Comparison of ENCODE assay signal across 9 mouse cellular contexts in the genomic region with DNA sequence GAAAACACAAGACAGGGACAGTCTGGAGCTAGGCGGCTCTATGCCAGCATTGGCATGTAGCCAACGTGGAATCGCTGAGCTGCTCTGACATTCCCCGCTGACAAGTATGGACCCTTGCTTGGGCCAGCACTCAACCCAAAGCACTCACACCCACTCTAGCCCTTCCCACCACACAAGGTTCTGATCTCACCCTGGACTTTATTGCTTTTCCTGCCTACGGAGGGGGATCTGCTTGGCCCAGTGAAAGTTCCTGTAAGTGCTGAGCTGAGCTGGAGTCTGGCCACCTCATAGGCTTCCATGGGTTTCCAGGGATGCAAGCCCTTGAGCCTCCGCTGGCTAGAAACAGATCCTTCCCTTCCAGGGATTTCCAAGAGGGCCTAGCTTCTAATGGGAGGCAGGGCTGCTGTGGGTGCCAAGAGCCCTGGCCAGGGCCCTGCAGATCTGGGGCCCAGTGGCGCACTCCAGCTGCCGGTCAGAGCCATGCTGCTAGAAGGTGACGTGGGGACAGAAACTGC. TPM values are rescaled to one million over a fixed set of nuclear protein-coding genes. Genes with fewer than 3 reads are reported as not detected.
DNase-seq lines count a peak whose midpoint lies in the region; ATAC-seq and TF ChIP-seq lines count a peak whose summit lies in the region.
"Had no signal": no experiment of that assay in that cellular context is flagged by ENCODE, and none has a peak within 500 bp of the region (broad histone marks: within the 10 kb centered on the region; RNA-seq: fewer than 3 reads in every experiment).

No protein-coding gene starts in this region.

- no peak for ATAC-seq in liver, postnatal 0 days
- ATAC-seq in heart, postnatal 0 days (ENCODE audit: insufficient read depth, low read depth), result peak; percentile 76
- peak; percentile 84 for ATAC-seq in limb, embryonic 15.5 days (ENCODE audit: insufficient number of reproducible peaks, low FRiP score, low TSS enrichment, low read depth)

- no peak for TF ChIP-seq CTCF in liver, adult 2 months (IDR thresholded peaks at IDR 0.05; ENCODE audit: low read depth, low read length)
- TF ChIP-seq CTCF in liver, postnatal 0 days (IDR thresholded peaks at IDR 0.05; ENCODE audit: low read depth), result no peak
- TF ChIP-seq CTCF in heart, postnatal 0 days (IDR thresholded peaks at IDR 0.05; ENCODE audit: low read depth), result peak; percentile 1; the same call in 1 of the 2 replicates

- H3K79me2 ChIP-seq in liver, adult 2 months (ENCODE audit: control insufficient read depth, insufficient read depth, low read length), result no peaks in the 10 kb centered on the region

- H3K27ac ChIP-seq in liver, adult 2 months (replicated peaks; ENCODE audit: insufficient read depth, low read depth, low read length), result no peak overlapping the region
- no peak overlapping the region for H3K27ac ChIP-seq in liver, postnatal 0 days (ENCODE audit: low read depth)
- H3K27ac ChIP-seq in heart, postnatal 0 days (ENCODE audit: low read depth), result peak overlapping the region; percentile 63
- H3K27ac ChIP-seq in limb, embryonic 15.5 days, result peak overlapping the region; percentile 85

- no peaks in the 10 kb centered on the region for H3K27me3 ChIP-seq in liver, adult 2 months (ENCODE audit: control insufficient read depth, insufficient read depth, low read length)
- no peaks in the 10 kb centered on the region for H3K27me3 ChIP-seq in liver, postnatal 0 days (ENCODE audit: insufficient read depth, low read length)
- H3K27me3 ChIP-seq in heart, postnatal 0 days (ENCODE audit: control insufficient read depth, insufficient read depth, low read length), result no peaks in the 10 kb centered on the region
- H3K27me3 ChIP-seq in limb, embryonic 15.5 days, result no peaks in the 10 kb centered on the region

- WGBS in liver, adult 2 months, result 73% methylated on average over 9 of the region's 9 CpGs
- 75% methylated on average over 9 of the region's 9 CpGs for WGBS in liver, postnatal 0 days (ENCODE audit: insufficient replicate concordance)
- 22% methylated on average over 9 of the region's 9 CpGs for WGBS in heart, postnatal 0 days
- 52% methylated on average over 9 of the region's 9 CpGs for WGBS in limb, embryonic 15.5 days

- DNase-seq in adrenal gland, adult (ENCODE audit: inconsistent age in 2 of 2, low spot score in 1 of 2), result peak; percentile 30 to 70
- no peak for DNase-seq in adrenal gland, adult 8-10 months
- peak; percentile 23 for DNase-seq in liver, adult 2 months (ENCODE audit: extremely low read depth, low read depth, low spot score)
- no peak for DNase-seq in liver, postnatal 0 days
- DNase-seq in heart, postnatal 0 days (ENCODE audit: low spot score), result peak; percentile 67
- peak; percentile 35 for DNase-seq in testis, postnatal 14 days (ENCODE audit: low spot score)
- no peak for DNase-seq in thymus, postnatal 10 days (ENCODE audit: low spot score in 2 of 2)

- no peak overlapping the region for H3K4me3 ChIP-seq in liver, adult 2 months (ENCODE audit: insufficient read depth, low read depth, low read length)
- no peak overlapping the region for H3K4me3 ChIP-seq in liver, postnatal 0 days (ENCODE audit: low read depth, low read length)
- no peak overlapping the region for H3K4me3 ChIP-seq in heart, postnatal 0 days (ENCODE audit: low read depth, low read length)
- no peak overlapping the region for H3K4me3 ChIP-seq in limb, embryonic 15.5 days
- H3K4me3 ChIP-seq: myocyte had no signal

- H3K36me3 ChIP-seq in liver, adult 2 months (ENCODE audit: control insufficient read depth, insufficient read depth, low read length), result no peaks in the 10 kb centered on the region
- H3K36me3 ChIP-seq in liver, postnatal 0 days (replicated peaks; ENCODE audit: insufficient read depth, low read length), result no peaks in the 10 kb centered on the region
- H3K36me3 ChIP-seq in heart, postnatal 0 days (replicated peaks; ENCODE audit: control insufficient read depth, insufficient read depth, low read length), result no peaks in the 10 kb centered on the region
- H3K36me3 ChIP-seq in limb, embryonic 15.5 days, result no peaks in the 10 kb centered on the region

- TF ChIP-seq EP300 in liver, postnatal 0 days (IDR thresholded peaks at IDR 0.05; ENCODE audit: low read depth), result no peak
- no peak for TF ChIP-seq EP300 in heart, postnatal 0 days (IDR thresholded peaks at IDR 0.05; ENCODE audit: low read depth)

- H3K9ac ChIP-seq in liver, adult 2 months (ENCODE audit: low read depth, low read length), result no peak overlapping the region
- no peak overlapping the region for H3K9ac ChIP-seq in liver, postnatal 0 days (replicated peaks)
- no peak overlapping the region for H3K9ac ChIP-seq in heart, postnatal 0 days (replicated peaks; ENCODE audit: low read depth, low read length)
- no peak overlapping the region for H3K9ac ChIP-seq in limb, embryonic 15.5 days

- H3K4me2 ChIP-seq in liver, postnatal 0 days (ENCODE audit: low read depth, low read length), result no peak overlapping the region
- peak overlapping the region; percentile 1; the same call in 1 of the 2 replicates for H3K4me2 ChIP-seq in heart, postnatal 0 days (ENCODE audit: low read depth, low read length)
- H3K4me2 ChIP-seq in limb, embryonic 15.5 days, result no peak overlapping the region

- H3K4me1 ChIP-seq in liver, adult 2 months (ENCODE audit: control insufficient read depth, insufficient read depth, low read length), result no peaks in the 10 kb centered on the region
- H3K4me1 ChIP-seq in liver, postnatal 0 days (ENCODE audit: insufficient read depth), result peaks cover 7% of the 10 kb centered on the region; the same call in 1 of the 2 replicates
- peaks cover 4% of the 10 kb centered on the region for H3K4me1 ChIP-seq in heart, postnatal 0 days (ENCODE audit: control insufficient read depth, insufficient read depth)
- H3K4me1 ChIP-seq in limb, embryonic 15.5 days, result peaks cover 24% of the 10 kb centered on the region

- no peaks in the 10 kb centered on the region for H3K9me3 ChIP-seq in liver, postnatal 0 days (ENCODE audit: low read length)
- no peaks in the 10 kb centered on the region for H3K9me3 ChIP-seq in heart, postnatal 0 days (replicated peaks; ENCODE audit: control insufficient read depth, low read length)
- no peaks in the 10 kb centered on the region for H3K9me3 ChIP-seq in limb, embryonic 15.5 days

- no peak for TF ChIP-seq POLR2A in liver, adult 2 months (IDR thresholded peaks at IDR 0.05; ENCODE audit: extremely low read depth, insufficient read depth, low read length)

RNA-seq across cellular contexts. Expression of a gene that starts 8.8 kb away (rescaled TPM):
- total RNA-seq in adrenal gland, adult 8-10 months (2022), result 1 to 10 TPM; 1.5 to 4.4 (median 3.3) TPM
- total RNA-seq in liver, adult 2 months (2014; rRNA removed), result 0.92 and 0.94 TPM in 2 replicates
- 1.4 and 1.9 TPM in 2 replicates for polyA plus RNA-seq in liver, adult 2 months (2012; rRNA removed)
- 1.4 TPM in 2 replicates for polyA plus RNA-seq in liver, postnatal 0 days (2015; fragmentation: Nextera tagmentation; extraction: Ambion mirVana)
- 1.2 and 1.9 TPM in 2 replicates for total RNA-seq in heart, postnatal 0 days (2014; rRNA removed; ENCODE audit: low replicate concordance)
- 0.29 and 0.36 TPM in 2 replicates for polyA plus RNA-seq in heart, postnatal 0 days (2015; fragmentation: Nextera tagmentation; extraction: Ambion mirVana)
- polyA plus RNA-seq in limb, embryonic 15.5 days (2015; fragmentation: Nextera tagmentation; extraction: Ambion mirVana), result 7.9 and 9.2 TPM in 2 replicates

Comparison
In these comparisons a context has a peak if more than half of its experiments do, and no peak if none do; other contexts are left out.
1. DNase-seq: peak in adrenal gland, adult (2 of 2), liver, adult 2 months (single experiment), heart, postnatal 0 days (single experiment) and testis, postnatal 14 days (single experiment); none in adrenal gland, adult 8-10 months (single experiment), liver, postnatal 0 days (single experiment) and thymus, postnatal 10 days (0 of 2).
2. H3K27ac ChIP-seq: peak in heart, postnatal 0 days (single experiment) and limb, embryonic 15.5 days (single experiment); none in liver, adult 2 months (single experiment) and liver, postnatal 0 days (single experiment).